Mouse (Mus musculus): ENCODE data around the gene Lrrc20.

- TF ChIP-seq CTCF (IDR thresholded peaks at IDR 0.05; ENCODE audit: extremely low read depth, insufficient read depth, insufficient read length, insufficient replicate concordance) (no peak), POLR2A (IDR thresholded peaks at IDR 0.05; ENCODE audit: low read depth, low read length) (no peak)
Measured at GRCm38 (mm10) chr10:61559544-61559943, 83.9 kb downstream of the Lrrc20 start.

All from spleen, adult 2 months (tissue).